Mouse (Mus musculus): Measurements from ENCODE around the gene Samd4.

- TF ChIP-seq CTCF (IDR thresholded peaks at IDR 0.05) (no peak), EP300 (IDR thresholded peaks at IDR 0.05) (no peak)
Measured at GRCm38 (mm10) chr14:46959831-46960230, 77.2 kb downstream of the Samd4 start.
